Mouse (Mus musculus) midbrain, embryonic 13.5 days (tissue): ENCODE measurements around the gene Bmp2k. TPM values are rescaled to one million over a fixed set of nuclear protein-coding genes. Genes with fewer than 3 reads are reported as not detected.
A peak's percentile ranks its signal among the peaks of the same experiment; 100 is the strongest.
"Not testable (repeated sequence)": the region's sequence is repeated elsewhere in the genome, so short reads cannot be mapped to it uniquely, and the experiment has no call there.

Experiments
- ATAC-seq: fragments of 200-750 bp; cut with Nextera tagmentation; 2 replicates; pipeline ENCODE4 v1.8.0; 2017; ENCODE audit warnings: mild to moderate bottlenecking, moderate TSS enrichment, moderate library complexity
- H3K27ac ChIP-seq: fragments of 300-500 bp; sonication (generic); 2 replicates; pipeline ENCODE4 v1.5.1; 2015; ENCODE audit warnings: inconsistent platforms, mild to moderate bottlenecking, moderate library complexity
- H3K27me3 ChIP-seq: fragments of 300-500 bp; sonication (generic); 2 replicates; pipeline ENCODE4 v1.6.1; 2015; ENCODE audit warnings: mild to moderate bottlenecking, inconsistent platforms
- H3K36me3 ChIP-seq: fragments of 300-500 bp; sonication (generic); 2 replicates; pipeline ENCODE4 v1.6.1; 2015; ENCODE audit warnings: mild to moderate bottlenecking, inconsistent platforms
- H3K4me1 ChIP-seq: fragments of 300-500 bp; sonication (generic); replicated peaks from 2 replicates; pipeline ENCODE4 v1.6.1; 2015; ENCODE audit warnings: inconsistent platforms
- H3K4me2 ChIP-seq: fragments of 300-500 bp; sonication (generic); replicated peaks from 2 replicates; pipeline ENCODE4 v1.6.1; 2015; ENCODE audit warnings: moderate library complexity, mild to moderate bottlenecking, inconsistent platforms
- H3K4me3 ChIP-seq: fragments of 300-500 bp; sonication (generic); replicated peaks from 2 replicates; pipeline ENCODE4 v1.5.1; 2015; ENCODE audit warnings: mild to moderate bottlenecking, inconsistent platforms
- H3K9ac ChIP-seq: fragments of 300-500 bp; sonication (generic); replicated peaks from 2 replicates; pipeline ENCODE4 v1.6.1; 2015; ENCODE audit warnings: mild to moderate bottlenecking, inconsistent platforms
- H3K9me3 ChIP-seq: fragments of 300-500 bp; sonication (generic); 2 replicates; pipeline ENCODE4 v1.6.1; 2016; ENCODE audit warnings: mild to moderate bottlenecking, inconsistent platforms
- whole genome bisulfite sequencing: fragments of 180-500 bp; shearing (Covaris S2); methylation state at CpG from one replicate; pipeline ENCODE4 v1.1.7; 2015; 5-methylcytosine and 5-hydroxymethylcytosine counted together
- polyA plus RNA-seq: library from polyadenylated mRNA; unstranded; fragments of >200 nt; fragmentation: Nextera tagmentation; extraction: Ambion mirVana; gene quantifications from 2 replicates; pipeline ENCODE4 v1.2.1, GENCODE M21; 2015

Bmp2k gene
- polyA plus RNA-seq, 1 experiment from 2014 or later = 8.3 TPM

- H3K4me1 ChIP-seq, H3K27me3 ChIP-seq, ATAC-seq, H3K9ac ChIP-seq, H3K4me2 ChIP-seq, H3K9me3 ChIP-seq, H3K4me3 ChIP-seq, H3K36me3 ChIP-seq, H3K27ac ChIP-seq: not testable (repeated sequence)
- 94% methylated on average over 10 of the region's 10 CpGs for WGBS
Measured at GRCm38 (mm10) chr5:97009140-97009539, 11.7 kb downstream of the Bmp2k start.

- Histone ChIP-seq H3K36me3 (no peaks in the 10 kb centered on the region), H3K4me1 (no peaks in the 10 kb centered on the region), H3K27me3 (no peaks in the 10 kb centered on the region), H3K27ac (no peak overlapping the region), H3K9ac (no peak overlapping the region), H3K9me3 (no peaks in the 10 kb centered on the region), H3K4me2 (no peak overlapping the region), H3K4me3 (no peak overlapping the region)
- WGBS = 93% methylated on average over 11 of the region's 11 CpGs
- no peak for ATAC-seq
Measured at GRCm38 (mm10) chr5:97009601-97010335, 12.3 kb downstream of the Bmp2k start.

- no peak overlapping the region for H3K9ac ChIP-seq
- H3K4me2 ChIP-seq = no peak overlapping the region
- no peaks in the 10 kb centered on the region for H3K27me3 ChIP-seq
- no peak overlapping the region for H3K27ac ChIP-seq
- H3K4me3 ChIP-seq = no peak overlapping the region
- 65% methylated on average over 11 of the region's 11 CpGs for WGBS
- peaks cover 20% of the 10 kb centered on the region for H3K4me1 ChIP-seq
- no peaks in the 10 kb centered on the region for H3K9me3 ChIP-seq
- ATAC-seq = peak; percentile 59
- no peaks in the 10 kb centered on the region for H3K36me3 ChIP-seq
Measured at GRCm38 (mm10) chr5:97015781-97016508, 18.5 kb downstream of the Bmp2k start.

GRCm38 (mm10) chr5:97016842-97017577, 19.5 kb downstream of the Bmp2k start:
- 92% methylated on average over 9 of the region's 9 CpGs for WGBS
- Histone ChIP-seq H3K4me1 (peaks cover 20% of the 10 kb centered on the region), H3K9ac (no peak overlapping the region), H3K4me2 (no peak overlapping the region), H3K36me3 (no peaks in the 10 kb centered on the region), H3K27me3 (no peaks in the 10 kb centered on the region), H3K4me3 (no peak overlapping the region), H3K27ac (no peak overlapping the region), H3K9me3 (no peaks in the 10 kb centered on the region)
- ATAC-seq = no peak

GRCm38 (mm10) chr5:97022305-97023278, 25.1 kb downstream of the Bmp2k start:
- Histone ChIP-seq H3K27me3 (no peaks in the 10 kb centered on the region), H3K9ac (no peak overlapping the region), H3K4me2 (no peak overlapping the region), H3K4me3 (no peak overlapping the region), H3K4me1 (peaks cover 7% of the 10 kb centered on the region; the same call in 1 of the 2 replicates), H3K36me3 (no peaks in the 10 kb centered on the region), H3K27ac (no peak overlapping the region), H3K9me3 (no peaks in the 10 kb centered on the region)
- no peak for ATAC-seq
- WGBS = 73% methylated on average over 15 of the region's 15 CpGs

GRCm38 (mm10) chr5:97024834-97025233, 27.3 kb downstream of the Bmp2k start:
- no peak overlapping the region for H3K4me3 ChIP-seq
- no peaks in the 10 kb centered on the region for H3K36me3 ChIP-seq
- H3K4me2 ChIP-seq = no peak overlapping the region
- H3K27ac ChIP-seq = no peak overlapping the region
- no peaks in the 10 kb centered on the region for H3K9me3 ChIP-seq
- peaks cover 7% of the 10 kb centered on the region; the same call in 1 of the 2 replicates for H3K4me1 ChIP-seq
- H3K27me3 ChIP-seq = no peaks in the 10 kb centered on the region
- no peak for ATAC-seq
- WGBS = 95% methylated on average over 5 of the region's 5 CpGs
- H3K9ac ChIP-seq = no peak overlapping the region

GRCm38 (mm10) chr5:97025650-97026049, 28.2 kb downstream of the Bmp2k start:
- no peaks in the 10 kb centered on the region for H3K27me3 ChIP-seq
- H3K9ac ChIP-seq = no peak overlapping the region
- 88% methylated on average over 6 of the region's 6 CpGs for WGBS
- H3K9me3 ChIP-seq = no peaks in the 10 kb centered on the region
- H3K36me3 ChIP-seq = no peaks in the 10 kb centered on the region
- ATAC-seq = no peak
- no peak overlapping the region for H3K4me3 ChIP-seq
- no peak overlapping the region for H3K27ac ChIP-seq
- no peak overlapping the region for H3K4me2 ChIP-seq
- H3K4me1 ChIP-seq = peaks cover 7% of the 10 kb centered on the region; the same call in 1 of the 2 replicates

GRCm38 (mm10) chr5:97028004-97028403, 30.5 kb downstream of the Bmp2k start:
- Histone ChIP-seq H3K4me1 (no peaks in the 10 kb centered on the region), H3K27me3 (no peaks in the 10 kb centered on the region), H3K4me3 (no peak overlapping the region), H3K27ac (no peak overlapping the region), H3K9ac (no peak overlapping the region), H3K9me3 (no peaks in the 10 kb centered on the region), H3K4me2 (no peak overlapping the region), H3K36me3 (no peaks in the 10 kb centered on the region)
- 92% methylated on average over 8 of the region's 8 CpGs for WGBS
- ATAC-seq = no peak

GRCm38 (mm10) chr5:97028840-97029239, 31.4 kb downstream of the Bmp2k start:
- not testable (repeated sequence) for H3K4me2 ChIP-seq, H3K36me3 ChIP-seq, H3K9ac ChIP-seq, H3K27me3 ChIP-seq, H3K4me1 ChIP-seq, H3K9me3 ChIP-seq, ATAC-seq, H3K27ac ChIP-seq, H3K4me3 ChIP-seq
- WGBS = 89% methylated on average over 1 of the region's 1 CpGs

GRCm38 (mm10) chr5:97031771-97032170, 34.3 kb downstream of the Bmp2k start:
- H3K4me1 ChIP-seq = no peaks in the 10 kb centered on the region
- no peak overlapping the region for H3K4me2 ChIP-seq
- no peaks in the 10 kb centered on the region for H3K36me3 ChIP-seq
- H3K9me3 ChIP-seq = no peaks in the 10 kb centered on the region
- no peak for ATAC-seq
- no peak overlapping the region for H3K4me3 ChIP-seq
- no peaks in the 10 kb centered on the region for H3K27me3 ChIP-seq
- 88% methylated on average over 6 of the region's 6 CpGs for WGBS
- no peak overlapping the region for H3K27ac ChIP-seq
- H3K9ac ChIP-seq = no peak overlapping the region

- WGBS = 94% methylated on average over 7 of the region's 7 CpGs
- H3K27me3 ChIP-seq = no peaks in the 10 kb centered on the region
- H3K4me3 ChIP-seq = no peak overlapping the region
- no peak overlapping the region for H3K27ac ChIP-seq
- H3K4me1 ChIP-seq = no peaks in the 10 kb centered on the region
- H3K36me3 ChIP-seq = peaks cover 6% of the 10 kb centered on the region
- no peak for ATAC-seq
- H3K9ac ChIP-seq = no peak overlapping the region
- no peaks in the 10 kb centered on the region for H3K9me3 ChIP-seq
- H3K4me2 ChIP-seq = no peak overlapping the region
Measured at GRCm38 (mm10) chr5:97045260-97045659, 47.8 kb downstream of the Bmp2k start.
